Mouse (Mus musculus) MN1 (cell line): ENCODE data around the gene Hecw1.
"Not testable (repeated sequence)": the region's sequence is repeated elsewhere in the genome, so short reads cannot be mapped to it uniquely, and the experiment has no call there.

Experiments used
- DNase-seq: peaks from one replicate; pipeline ENCODE4 v3.0.0-alpha.2; 2016; ENCODE audit warnings: low spot score

The Hecw1 gene

DNA sequence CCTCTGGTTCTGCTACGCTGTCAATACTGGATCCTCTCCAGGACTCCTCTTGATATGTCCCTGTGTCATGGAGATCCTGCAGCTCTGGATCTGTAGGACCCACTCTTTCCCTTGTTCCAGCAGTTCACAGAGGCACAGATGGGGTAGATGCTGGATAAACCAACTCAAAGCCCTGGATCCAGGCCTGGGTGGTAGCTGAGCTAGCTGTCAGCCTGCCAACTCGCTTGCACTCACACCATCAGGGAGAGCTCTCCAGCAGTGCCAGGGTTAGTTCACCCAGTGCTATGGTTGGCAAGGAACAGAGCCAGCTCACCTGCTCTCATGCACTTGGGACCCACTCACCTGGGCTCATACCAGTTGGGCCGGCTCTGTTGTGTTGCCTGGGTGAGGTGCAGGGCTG, 157.5 kb downstream of the Hecw1 start:
- no peak for DNase-seq

DNA sequence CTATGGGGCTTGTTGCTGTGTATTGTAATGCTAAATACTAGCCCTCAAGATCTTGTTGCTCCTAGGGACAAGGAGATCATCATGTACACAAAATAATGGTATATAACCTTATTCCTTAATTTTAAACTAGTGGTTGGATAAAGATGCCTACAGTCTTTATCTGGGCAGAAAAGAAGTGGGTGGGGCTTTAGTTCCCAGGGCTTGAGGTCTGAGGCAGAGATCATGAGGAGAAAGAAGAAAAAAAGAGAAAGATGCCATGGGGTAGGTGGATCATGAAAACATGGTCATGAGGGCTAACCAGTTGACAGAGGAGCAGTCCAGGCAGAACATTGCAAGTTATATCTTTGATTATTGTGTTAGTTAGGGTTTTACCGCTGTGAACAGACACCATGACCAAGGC, 195.8 kb downstream of the Hecw1 start:
- DNase-seq: no peak

DNA sequence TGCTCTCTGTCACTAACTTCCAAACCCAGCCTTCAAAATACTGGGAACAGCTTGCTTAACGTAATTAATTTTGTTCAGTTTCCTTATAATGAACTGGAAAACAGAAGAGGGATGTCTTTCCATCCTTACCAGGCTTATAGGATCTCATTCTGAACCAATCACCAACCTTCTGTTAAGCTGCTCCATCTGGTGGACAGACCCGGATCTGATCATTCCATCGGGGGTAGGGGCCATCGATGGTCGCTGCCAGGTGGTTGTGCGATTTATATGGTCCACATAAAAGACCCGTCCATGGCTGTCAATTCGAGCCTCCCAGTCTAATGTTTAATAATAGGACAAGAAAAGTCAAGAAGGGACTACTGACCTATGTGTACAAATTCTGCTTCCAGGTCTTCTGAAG, 216.4 kb downstream of the Hecw1 start:
- DNase-seq: peak; percentile 6

DNA sequence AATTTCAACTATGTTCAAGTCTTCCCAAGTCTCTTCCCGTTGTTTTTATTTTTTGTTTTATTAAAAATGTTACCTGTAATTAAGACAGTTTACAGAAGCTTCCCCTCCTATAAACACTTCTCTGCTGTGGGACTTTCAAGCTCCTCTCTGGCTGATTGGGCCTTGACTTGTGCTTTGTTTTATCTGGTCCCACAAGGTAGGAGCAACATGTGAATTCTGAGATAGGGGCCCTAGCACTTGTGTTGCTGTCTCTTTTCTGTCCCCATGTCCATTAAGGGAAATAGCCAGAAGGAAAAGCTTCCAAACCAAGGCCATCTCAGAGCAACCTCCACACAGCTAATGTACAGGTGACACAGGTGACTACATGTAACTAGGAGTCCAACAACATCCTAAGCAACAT, 218.9 kb downstream of the Hecw1 start:
- no peak for DNase-seq

DNA sequence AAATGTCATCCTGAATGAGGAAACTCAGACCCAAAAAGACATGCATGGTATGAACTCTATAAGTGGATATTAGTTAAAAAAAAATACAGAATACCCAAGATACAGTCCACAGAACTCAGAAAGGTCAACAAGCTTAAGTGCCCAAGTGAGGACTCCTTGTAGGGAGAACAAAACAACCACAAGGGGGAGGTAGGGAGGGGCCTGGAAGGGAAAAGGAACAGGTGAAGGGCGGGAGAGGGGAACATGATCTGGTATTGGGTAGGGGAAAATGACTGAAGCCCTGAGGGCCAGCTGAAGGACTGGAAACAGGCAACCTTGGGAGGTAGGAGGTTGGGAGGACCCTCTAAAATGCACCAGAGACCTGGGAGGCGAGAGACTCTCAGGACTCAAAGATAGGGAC, 220.1 kb downstream of the Hecw1 start:
- no peak for DNase-seq

DNA sequence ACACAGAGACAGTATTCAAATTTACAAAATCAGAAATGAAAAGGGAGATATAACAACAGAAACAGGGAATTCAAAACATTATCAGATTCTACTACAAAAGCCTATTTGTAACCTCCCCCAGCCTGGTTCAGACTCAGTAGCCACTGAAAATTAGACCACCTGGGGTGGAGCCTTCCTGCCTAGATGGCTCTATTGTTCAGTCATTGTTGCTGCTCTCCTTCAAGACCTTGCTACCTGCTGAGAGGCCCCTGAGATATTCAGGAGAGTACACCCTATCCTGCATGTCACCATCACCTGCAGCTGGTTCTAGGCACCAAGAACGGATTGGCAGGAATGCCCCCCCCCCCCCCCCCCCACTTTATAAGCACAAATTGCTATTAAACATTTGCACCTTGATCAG, 233.0 kb downstream of the Hecw1 start:
- no peak for DNase-seq

DNA sequence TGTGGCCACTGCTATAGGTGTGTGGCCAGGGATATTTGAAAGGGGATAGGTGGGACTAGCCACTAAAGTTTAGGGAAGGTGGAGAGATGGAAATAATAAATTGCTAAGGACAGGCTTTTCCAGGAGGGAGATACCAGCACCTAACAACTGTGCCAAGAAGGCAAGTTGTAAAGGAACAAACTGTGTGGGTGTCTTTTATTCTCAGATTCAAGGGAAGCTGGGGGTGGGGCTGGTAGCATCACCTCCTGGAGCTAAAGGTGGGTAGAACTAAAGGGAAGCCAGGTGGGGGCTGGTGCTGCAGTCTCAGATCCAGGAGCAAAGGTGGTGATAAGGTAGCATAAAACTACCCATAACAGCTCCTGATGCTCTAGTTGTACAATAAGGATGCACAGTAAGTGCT, 251.6 kb downstream of the Hecw1 start:
- no peak for DNase-seq

DNA sequence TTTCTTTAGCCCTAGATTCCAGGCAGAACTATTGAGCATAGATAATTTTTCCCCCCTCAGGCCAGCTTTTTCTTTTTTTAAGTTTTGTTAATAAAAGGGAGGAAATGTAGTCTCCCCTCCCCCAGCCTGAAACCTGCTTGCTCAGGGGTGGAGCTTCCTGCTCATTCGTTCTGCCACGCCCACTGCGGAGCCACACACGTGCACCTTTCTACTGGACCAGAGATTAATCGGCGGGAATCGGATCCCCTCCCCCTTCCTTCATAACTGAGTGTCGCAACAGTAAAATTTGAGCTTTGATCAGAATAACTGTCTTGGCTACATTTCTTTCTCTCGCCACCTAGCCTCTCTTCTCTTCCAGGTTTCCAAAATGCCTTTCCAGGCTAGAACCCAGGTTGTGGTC, 262.1 kb downstream of the Hecw1 start:
- DNase-seq: not testable (repeated sequence)

DNA sequence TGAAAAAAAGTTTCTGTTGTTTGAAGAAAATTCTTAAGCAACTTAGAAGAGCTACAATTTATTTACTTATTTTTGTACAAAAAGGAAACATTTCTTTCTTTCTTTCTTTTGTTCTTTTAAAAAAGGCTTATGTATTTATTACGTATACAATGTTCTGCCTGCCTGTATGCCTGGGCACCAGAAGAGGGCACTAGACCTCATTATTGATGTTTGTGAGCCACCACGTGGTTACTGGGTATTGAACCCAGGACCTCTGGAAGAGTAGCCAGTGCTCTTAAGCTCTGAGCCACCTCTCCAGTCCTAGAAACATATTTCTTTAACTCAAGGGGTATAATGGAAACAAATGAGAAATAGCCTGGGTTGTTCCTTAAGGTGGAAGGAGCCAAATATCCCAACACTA, 277.1 kb downstream of the Hecw1 start:
- DNase-seq: no peak

DNA sequence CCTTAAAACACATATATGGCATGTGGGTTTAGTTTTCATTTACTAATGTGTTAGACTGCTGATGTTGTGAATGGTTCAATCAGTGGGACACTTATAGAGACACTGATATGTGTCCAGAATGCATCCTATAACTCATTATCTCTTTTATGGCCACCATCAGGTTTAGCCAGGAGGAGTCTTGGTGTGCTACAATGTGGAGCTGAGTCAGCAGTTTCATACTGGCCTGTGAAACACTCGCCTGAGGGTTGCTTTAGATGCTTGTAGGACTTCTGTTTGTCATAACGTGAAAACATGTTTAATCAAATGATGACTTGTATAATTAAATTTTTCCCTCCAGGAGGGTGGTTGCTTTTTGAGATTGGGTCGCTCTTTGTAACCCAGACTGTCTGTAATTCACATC, 343.4 kb downstream of the Hecw1 start:
- DNase-seq: peak; percentile 28

DNA sequence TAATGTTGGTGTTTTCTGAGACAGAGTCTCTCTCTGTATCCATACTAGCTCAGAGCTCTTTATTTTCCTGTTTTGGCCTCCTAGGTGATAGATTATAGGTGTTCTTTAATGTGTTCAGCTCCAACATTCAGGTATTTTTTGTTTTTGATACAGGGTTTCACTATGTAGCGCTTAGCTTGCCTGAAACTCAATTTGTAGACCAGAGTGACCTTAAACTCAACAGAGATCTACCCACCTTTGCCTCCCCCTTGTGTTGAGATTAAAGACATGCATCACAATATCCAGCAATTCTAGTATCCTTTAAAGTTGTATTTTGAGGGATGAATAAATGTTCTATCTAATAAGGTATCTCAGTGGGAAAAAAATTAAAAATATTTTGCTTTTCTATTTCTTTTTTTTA, 345.0 kb downstream of the Hecw1 start:
- DNase-seq: peak; percentile 10
